Mouse (Mus musculus) lung, postnatal 0 days (tissue): ENCODE results near the gene Hs1bp3. TPM values are rescaled to one million over a fixed set of nuclear protein-coding genes. Genes with fewer than 3 reads are reported as not detected.

Source experiments
- ATAC-seq: fragments of 200-750 bp; cut with Nextera tagmentation; 2 replicates; pipeline ENCODE4 v1.8.0; 2017; ENCODE audit warnings: moderate library complexity
- DNase-seq: peaks from one replicate; pipeline ENCODE4 v3.0.0-alpha.2; 2016; ENCODE audit warnings: low spot score
- H3K27ac ChIP-seq: fragments of 300-500 bp; sonication (generic); 2 replicates; pipeline ENCODE4 v1.5.1; 2014; ENCODE audit warnings: antibody characterized with exemption, mild to moderate bottlenecking, low read length, mixed read lengths
- H3K27me3 ChIP-seq: fragments of 300-500 bp; sonication (generic); replicated peaks from 2 replicates; pipeline ENCODE4 v1.6.1; 2014; ENCODE audit warnings: low read length, mixed read lengths; ENCODE audit not compliant: insufficient read depth
- H3K36me3 ChIP-seq: fragments of 300-500 bp; sonication (generic); 2 replicates; pipeline ENCODE4 v1.6.1; 2014; ENCODE audit warnings: low read length, mixed read lengths; ENCODE audit not compliant: insufficient read depth
- H3K4me1 ChIP-seq: fragments of 300-500 bp; sonication (generic); 2 replicates; pipeline ENCODE4 v1.6.1; 2014; ENCODE audit warnings: antibody characterized with exemption, low read depth, low read length, mixed read lengths; ENCODE audit not compliant: insufficient read depth
- H3K4me2 ChIP-seq: fragments of 300-500 bp; sonication (generic); replicated peaks from 2 replicates; pipeline ENCODE4 v1.6.1; 2014; ENCODE audit warnings: low read depth, mild to moderate bottlenecking, low read length, moderate library complexity, mixed read lengths
- H3K4me3 ChIP-seq: fragments of 300-500 bp; sonication (generic); 2 replicates; pipeline ENCODE4 v1.5.1; 2014; ENCODE audit warnings: low read depth, low read length
- H3K9ac ChIP-seq: fragments of 300-500 bp; sonication (generic); replicated peaks from 2 replicates; pipeline ENCODE4 v1.6.1; 2014; ENCODE audit warnings: low read depth, mild to moderate bottlenecking
- H3K9me3 ChIP-seq: fragments of 300-500 bp; sonication (generic); 2 replicates; pipeline ENCODE4 v1.6.1; 2016; ENCODE audit warnings: low read length, mixed read lengths
- CTCF ChIP-seq: IDR thresholded peaks from 2 replicates; pipeline ENCODE4 v1.5.1; 2016; ENCODE audit warnings: antibody characterized with exemption, mild to moderate bottlenecking
- EP300 ChIP-seq: IDR thresholded peaks from 2 replicates; pipeline ENCODE4 v1.6.1; 2016; ENCODE audit warnings: antibody characterized with exemption, mild to moderate bottlenecking, control low read depth
- WGBS: fragments of 180-500 bp; shearing (Covaris S2); extraction: QIAGEN DNeasy Blood & Tissue Kit; methylation state at CpG from one replicate; pipeline ENCODE4 v1.1.7; 2014; 5-methylcytosine and 5-hydroxymethylcytosine counted together
- polyA plus RNA-seq: library from polyadenylated mRNA; unstranded; fragments of >200 nt; fragmentation: Nextera tagmentation; extraction: Ambion mirVana; gene quantifications from 2 replicates; pipeline ENCODE4 v1.2.1, GENCODE M21; 2015

Gene Hs1bp3
- polyA plus RNA-seq, 1 experiment from 2014 or later = 8.7 TPM

DNA sequence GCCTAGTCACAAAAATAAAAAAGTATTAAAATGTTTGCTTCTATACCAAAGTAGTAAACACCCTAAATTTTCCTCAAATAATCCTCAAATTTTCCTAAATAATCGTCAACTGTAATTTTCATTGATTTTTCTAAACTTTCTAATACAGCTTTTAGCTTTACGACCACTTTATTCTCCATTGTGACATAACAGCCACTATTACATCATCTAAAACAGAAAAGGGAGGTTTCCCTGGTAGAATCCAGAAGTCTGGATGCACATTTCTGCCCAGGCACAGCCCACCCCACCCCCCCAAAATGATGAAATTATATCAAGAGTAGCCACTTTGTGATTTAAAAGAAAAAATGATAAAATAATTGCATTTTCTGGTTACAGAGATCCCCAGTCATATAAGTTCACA lies 17.1 kb upstream of the Hs1bp3 start:
- Histone ChIP-seq H3K9ac (no peak overlapping the region), H3K27me3 (peaks cover 50% of the 10 kb centered on the region), H3K27ac (no peak overlapping the region), H3K36me3 (no peaks in the 10 kb centered on the region), H3K4me2 (no peak overlapping the region), H3K4me3 (no peak overlapping the region), H3K4me1 (peaks cover under 1% of the 10 kb centered on the region; the same call in 1 of the 2 replicates), H3K9me3 (no peaks in the 10 kb centered on the region)
- no peak for ATAC-seq
- TF ChIP-seq EP300 (no peak), CTCF (no peak)
- DNase-seq = no peak
- 80% methylated on average over 2 of the region's 2 CpGs for WGBS

DNA sequence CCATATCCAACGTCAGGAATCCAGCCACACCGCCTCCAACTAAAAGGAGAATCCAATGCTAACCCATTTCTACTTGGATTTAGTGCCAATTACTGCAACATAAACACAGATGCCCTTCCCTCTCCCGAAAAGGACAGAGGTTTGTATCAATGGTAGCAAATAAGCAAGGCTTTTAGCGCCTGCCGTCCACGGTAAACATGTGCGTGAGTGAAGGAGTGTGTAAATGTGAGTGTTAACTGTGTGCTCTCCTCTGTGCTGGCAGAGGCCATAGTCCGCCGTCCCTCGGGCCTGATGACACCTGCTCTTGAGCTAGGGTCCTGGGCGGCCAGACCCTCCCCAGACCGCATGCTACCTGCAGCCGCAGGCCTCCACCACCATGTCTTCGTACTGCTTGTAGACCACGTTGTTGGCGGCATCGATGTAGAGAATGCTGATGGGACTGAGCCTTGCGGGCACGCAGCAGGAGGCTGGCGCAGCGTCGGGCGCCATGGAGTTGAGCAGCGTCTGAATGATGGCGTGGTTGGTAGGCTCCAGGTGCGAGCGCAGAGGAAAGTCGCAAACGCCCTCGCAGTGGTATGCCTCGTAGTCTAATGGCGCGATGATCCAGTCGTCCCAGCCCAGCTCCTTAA lies 15.5 kb upstream of the Hs1bp3 start:
- no peak for ATAC-seq
- no peak for TF ChIP-seq EP300
- no peak for TF ChIP-seq CTCF
- no peaks in the 10 kb centered on the region for H3K36me3 ChIP-seq
- peak overlapping the region; percentile 53 for H3K4me2 ChIP-seq
- peaks cover 3% of the 10 kb centered on the region; the same call in 1 of the 2 replicates for H3K4me1 ChIP-seq
- no peaks in the 10 kb centered on the region for H3K9me3 ChIP-seq
- H3K27ac ChIP-seq = no peak overlapping the region
- WGBS = 6% methylated on average over 34 of the region's 34 CpGs
- H3K9ac ChIP-seq = no peak overlapping the region
- peak overlapping the region; percentile 21 for H3K4me3 ChIP-seq
- H3K27me3 ChIP-seq = peaks cover 65% of the 10 kb centered on the region
- DNase-seq = no peak

DNA sequence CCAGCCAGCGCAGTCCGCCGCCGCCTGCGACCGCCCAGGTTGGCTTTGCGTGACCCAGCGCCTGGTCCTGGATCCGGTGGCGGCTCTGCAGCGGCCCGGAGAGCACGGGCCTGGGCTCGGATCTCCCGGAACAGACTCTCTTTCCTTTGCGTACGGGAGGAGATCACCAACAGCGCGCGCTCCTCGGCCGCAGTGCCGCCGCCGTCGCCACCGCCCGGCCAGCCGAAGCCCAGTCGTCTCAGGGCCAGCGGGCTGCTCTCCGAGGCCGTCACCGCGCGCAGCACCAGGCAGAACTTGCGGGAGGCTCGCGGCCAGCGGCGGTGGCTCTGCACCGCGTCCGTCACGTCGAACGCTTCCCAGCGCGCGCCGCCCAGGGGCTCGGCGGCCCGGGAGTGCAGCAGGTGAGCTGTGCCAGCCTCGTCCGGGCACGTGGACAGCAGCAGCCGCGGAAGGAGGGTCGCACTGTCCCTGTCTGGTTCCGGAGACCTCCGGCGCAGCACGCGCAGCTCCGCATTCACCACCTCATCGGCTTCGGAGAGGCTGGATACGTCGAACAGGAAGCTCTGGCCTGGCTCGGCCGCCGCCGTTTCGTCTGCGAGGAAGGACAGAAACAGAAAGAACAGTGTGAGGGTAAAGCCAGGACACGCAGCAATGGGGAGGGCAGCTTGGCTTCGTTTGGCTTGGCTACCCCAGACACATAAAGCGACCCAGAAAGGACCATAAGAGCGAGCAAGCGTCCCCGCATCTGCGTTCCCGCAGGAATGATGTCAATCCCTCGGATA lies 14.7 kb upstream of the Hs1bp3 start:
- Histone ChIP-seq H3K9ac (no peak overlapping the region), H3K4me2 (peak overlapping the region; percentile 53), H3K9me3 (no peaks in the 10 kb centered on the region), H3K4me3 (peak overlapping the region; percentile 21), H3K27ac (no peak overlapping the region), H3K36me3 (no peaks in the 10 kb centered on the region), H3K27me3 (peaks cover 73% of the 10 kb centered on the region), H3K4me1 (peaks cover 3% of the 10 kb centered on the region; the same call in 1 of the 2 replicates)
- DNase-seq = no peak
- peak; percentile 12; the same call in 1 of the 2 replicates for ATAC-seq
- TF ChIP-seq CTCF (no peak), EP300 (no peak)
- WGBS = 2% methylated on average over 59 of the region's 85 CpGs

DNA sequence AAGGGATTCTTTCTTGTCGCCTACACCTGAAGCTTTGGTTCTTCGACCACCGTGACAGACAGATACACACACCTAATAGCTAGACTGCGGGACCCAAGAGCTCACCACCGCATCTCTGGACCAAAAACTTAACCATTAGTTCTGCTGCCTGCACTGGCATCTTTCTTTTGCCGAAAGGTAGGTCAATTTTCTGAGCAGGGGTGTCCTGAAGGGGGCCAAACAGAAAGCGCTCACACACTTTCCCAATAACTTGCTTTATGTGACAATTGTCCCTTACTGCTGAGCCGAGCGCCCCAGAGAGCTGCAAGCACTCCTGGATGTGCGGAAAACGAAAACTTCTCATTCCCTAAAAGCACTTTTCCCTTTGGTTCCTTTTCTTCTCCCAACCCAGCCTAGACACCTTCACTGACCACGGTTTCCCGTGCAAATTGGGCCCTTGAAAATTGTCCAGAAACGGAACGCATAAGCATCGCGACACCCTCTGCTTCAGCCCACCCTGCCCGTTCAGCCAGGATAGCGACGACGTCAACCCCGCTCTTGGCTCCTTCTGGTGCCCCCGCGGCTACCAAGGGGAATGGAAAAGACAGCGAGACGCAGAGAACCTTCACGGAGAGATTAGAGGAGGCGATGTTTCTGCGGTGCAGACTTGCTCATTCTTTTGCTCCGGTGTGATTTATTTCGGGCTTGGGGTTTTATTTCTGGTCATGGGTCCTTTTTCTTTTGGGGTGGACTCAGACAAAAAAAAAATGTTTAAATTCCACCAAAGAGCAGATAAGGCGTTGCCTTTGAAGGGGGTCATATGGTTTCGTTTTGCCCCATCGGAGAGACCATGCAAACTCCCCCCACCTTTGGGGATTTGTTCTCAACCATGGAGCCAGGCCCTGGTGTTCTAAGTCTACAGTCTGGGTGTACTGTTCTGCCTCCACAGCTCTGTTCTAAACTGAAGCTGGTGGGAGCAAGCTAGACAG lies 13.8 kb upstream of the Hs1bp3 start:
- Histone ChIP-seq H3K27me3 (peaks cover 80% of the 10 kb centered on the region), H3K9me3 (no peaks in the 10 kb centered on the region), H3K4me1 (peaks cover 3% of the 10 kb centered on the region; the same call in 1 of the 2 replicates), H3K9ac (no peak overlapping the region), H3K27ac (no peak overlapping the region), H3K4me2 (no peak overlapping the region; the same call in 1 of the 2 replicates), H3K36me3 (no peaks in the 10 kb centered on the region), H3K4me3 (0 out of 2 replicates have a peak overlapping the region, but pooled peaks have one; percentile 6)
- no peak for TF ChIP-seq EP300
- TF ChIP-seq CTCF = no peak
- 13% methylated on average over 34 of the region's 34 CpGs for WGBS
- ATAC-seq = no peak
- no peak for DNase-seq

GRCm38 (mm10) chr12:8300111-8300480 lies 13.1 kb upstream of the Hs1bp3 start:
- H3K9me3 ChIP-seq = no peaks in the 10 kb centered on the region
- no peak for DNase-seq
- H3K27ac ChIP-seq = no peak overlapping the region
- H3K36me3 ChIP-seq = no peaks in the 10 kb centered on the region
- H3K4me1 ChIP-seq = peaks cover 3% of the 10 kb centered on the region; the same call in 1 of the 2 replicates
- peaks cover 80% of the 10 kb centered on the region for H3K27me3 ChIP-seq
- H3K4me2 ChIP-seq = no peak overlapping the region
- H3K4me3 ChIP-seq = no peak overlapping the region
- WGBS = 44% methylated on average over 10 of the region's 10 CpGs
- ATAC-seq = no peak
- TF ChIP-seq EP300 (no peak), CTCF (no peak)
- no peak overlapping the region for H3K9ac ChIP-seq

- Histone ChIP-seq H3K9ac (no peak overlapping the region), H3K4me2 (no peak overlapping the region), H3K4me1 (peaks cover 3% of the 10 kb centered on the region; the same call in 1 of the 2 replicates), H3K4me3 (no peak overlapping the region), H3K9me3 (no peaks in the 10 kb centered on the region), H3K27ac (no peak overlapping the region), H3K27me3 (peaks cover 80% of the 10 kb centered on the region), H3K36me3 (no peaks in the 10 kb centered on the region)
- no peak for TF ChIP-seq CTCF
- no peak for TF ChIP-seq EP300
- no peak for DNase-seq
- no peak for ATAC-seq
- 64% methylated on average over 5 of the region's 5 CpGs for WGBS
Measured at GRCm38 (mm10) chr12:8300521-8300920, 12.7 kb upstream of the Hs1bp3 start.
